Mouse (Mus musculus) gonadal fat pad, adult 2 months (tissue): ENCODE data around the gene Ube2h. TPM values are rescaled to one million over a fixed set of nuclear protein-coding genes. Genes with fewer than 3 reads are reported as not detected.

Experiments
- DNase-seq: peaks from one replicate; pipeline ENCODE4 v3.0.0-alpha.2; 2012; ENCODE audit warnings: low read depth
- polyA plus RNA-seq: library from polyadenylated mRNA; depleted of rRNA; stranded (reverse); fragments of >200 nt; gene quantifications from 2 replicates; pipeline ENCODE4 v1.2.3, GENCODE M21; 2012; rRNA removed

Gene Ube2h
- polyA plus RNA-seq, 1 experiment, result 39.8 TPM

DNA sequence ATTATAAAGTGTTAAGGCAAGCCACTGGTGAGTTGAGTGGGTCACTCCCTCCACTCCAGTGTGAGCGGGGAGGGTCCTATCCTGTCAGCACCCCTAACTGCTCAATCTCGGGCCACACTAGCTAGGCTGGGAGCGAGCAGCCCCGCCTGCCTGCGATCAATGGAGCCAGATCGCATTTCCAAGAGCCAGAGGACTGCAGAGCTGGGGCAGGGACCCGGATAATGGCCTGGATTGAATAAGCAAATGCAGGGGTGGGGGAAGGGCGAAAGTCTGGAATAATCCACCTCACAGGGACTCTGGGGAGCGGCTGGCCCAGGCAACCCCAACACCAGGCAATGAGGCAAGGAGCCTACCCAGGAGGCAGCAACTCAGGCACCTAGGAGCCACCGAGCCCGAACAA, 137.1 kb downstream of the Ube2h start:
- DNase-seq, result no peak

DNA sequence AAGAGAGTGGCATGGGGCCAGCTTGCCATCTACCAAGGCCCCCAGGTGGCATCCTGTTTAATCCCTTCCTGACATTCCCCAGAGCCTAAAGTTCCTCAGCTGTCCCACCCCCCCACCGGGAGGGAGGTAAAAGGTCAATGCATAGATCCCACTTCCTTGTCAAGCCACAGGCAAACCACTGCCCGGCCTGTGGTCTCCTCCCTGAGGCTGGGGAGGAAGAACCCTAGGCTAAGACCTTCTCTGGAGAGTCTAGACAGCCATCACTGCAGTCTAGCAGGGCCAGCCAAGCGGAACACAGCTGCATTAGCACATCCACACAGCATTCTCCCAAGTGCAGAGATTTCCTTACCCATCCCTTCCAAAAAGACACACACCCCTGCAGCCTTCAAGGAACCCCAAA, 138.0 kb downstream of the Ube2h start:
- no peak for DNase-seq

DNA sequence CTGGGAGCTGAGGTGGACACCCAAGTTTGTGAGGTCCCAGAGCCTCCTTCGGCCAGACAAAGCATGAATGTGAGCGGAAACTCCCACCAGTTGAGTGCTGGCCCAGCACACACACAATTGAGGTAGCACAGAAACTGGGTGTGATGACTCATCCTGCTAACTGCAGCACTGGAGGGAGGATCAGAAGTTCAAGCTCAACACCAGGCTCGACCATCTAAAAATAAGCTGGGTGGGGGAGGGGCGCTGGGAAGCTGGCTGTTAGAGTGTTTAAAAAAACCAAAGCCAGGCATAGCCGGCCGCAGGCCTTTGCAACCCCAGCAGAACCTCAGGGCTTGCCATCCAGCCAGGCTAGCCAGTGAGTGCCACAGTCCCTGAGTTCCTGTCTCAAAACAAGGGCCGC, 142.2 kb downstream of the Ube2h start:
- no peak for DNase-seq

DNA sequence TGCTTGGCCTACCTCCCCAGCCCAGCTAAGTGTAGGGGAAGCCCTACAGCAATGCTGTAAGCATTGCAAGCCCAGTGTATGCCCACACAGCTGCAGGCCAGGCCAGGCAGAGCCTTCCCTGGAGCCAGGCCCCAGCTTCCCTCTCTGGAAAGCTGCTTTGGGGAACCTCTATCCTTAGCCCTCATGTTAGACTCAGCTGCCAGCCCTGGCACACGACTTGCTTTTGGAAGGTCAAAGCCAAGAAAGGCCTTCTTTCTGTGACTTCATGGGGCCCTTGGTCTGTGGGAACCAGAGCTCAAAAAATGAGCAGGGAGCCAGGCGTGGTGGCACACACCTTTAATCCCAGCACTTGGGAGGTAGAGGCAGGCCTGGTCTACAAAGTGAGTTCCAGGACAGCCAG, 142.7 kb downstream of the Ube2h start:
- DNase-seq, result no peak

Other genes with a start within 250 kb of the Ube2h start
- gene Zc3hc1, start 86.5 kb upstream of the Ube2h start, polyA plus RNA-seq, result 12.1 and 12.5 TPM in 2 replicates
- gene Klhdc10, start 97.3 kb upstream of the Ube2h start, polyA plus RNA-seq, result 28.4 and 34.6 TPM in 2 replicates
- 32.4 and 47.0 TPM in 2 replicates for gene Tmem209, start 205.2 kb upstream of the Ube2h start, polyA plus RNA-seq
- 0.09 and 0.27 TPM in 2 replicates for gene Ssmem1, start 205.3 kb upstream of the Ube2h start, polyA plus RNA-seq
- 0.63 and 1.3 TPM in 2 replicates for gene Cpa2, start 237.0 kb upstream of the Ube2h start, polyA plus RNA-seq